ENCODE assay signal across 8 mouse cellular contexts in the genomic region with DNA sequence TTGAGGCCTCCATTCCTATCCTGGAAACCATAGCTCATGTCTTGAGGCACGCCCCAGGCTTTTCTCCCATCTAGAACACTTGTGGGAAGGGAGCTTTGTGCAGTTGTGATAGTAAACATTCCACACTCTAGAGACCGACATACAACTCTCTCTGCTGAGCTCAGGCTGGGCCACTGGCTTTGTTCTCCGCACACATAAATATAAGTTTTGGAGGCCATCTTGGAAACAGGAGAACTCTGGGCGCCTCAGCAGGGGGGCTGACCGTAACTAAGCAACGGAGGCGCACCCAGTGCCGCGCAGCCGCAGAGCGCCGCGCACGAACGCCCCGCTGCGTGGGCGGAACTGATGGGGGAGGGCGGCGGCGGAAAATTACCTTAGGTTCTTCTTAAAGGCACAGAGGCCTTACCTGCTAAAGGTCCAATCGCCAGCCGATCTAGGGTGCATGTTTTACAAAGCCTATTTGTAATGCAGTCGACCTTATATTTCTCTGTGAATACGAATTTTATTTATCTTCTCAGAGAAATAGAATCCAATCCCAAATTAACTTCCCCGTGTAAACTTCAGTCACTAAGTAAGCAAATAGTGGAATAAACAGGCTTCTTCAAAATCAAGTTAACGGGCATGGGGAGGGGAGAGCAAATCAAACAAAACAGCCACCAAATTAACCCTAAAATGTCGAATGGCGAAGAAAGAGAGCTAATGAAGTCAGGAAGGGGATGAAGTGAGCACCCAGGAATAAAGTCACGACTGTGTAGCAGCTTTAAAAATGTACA.
DNase-seq lines count a peak whose midpoint lies in the region; ATAC-seq and TF ChIP-seq lines count a peak whose summit lies in the region.

No protein-coding gene starts in this region.

- peaks cover 40% of the 10 kb centered on the region for H3K4me1 ChIP-seq in erythroblast, embryonic 14.5 days (ENCODE audit: control insufficient read depth)
- H3K4me1 ChIP-seq in heart, embryonic 12.5 days (replicated peaks), result peaks cover 7% of the 10 kb centered on the region; the same call in 1 of the 2 replicates
- no peaks in the 10 kb centered on the region for H3K4me1 ChIP-seq in kidney, postnatal 0 days (replicated peaks; ENCODE audit: insufficient read depth, low read length)
- H3K4me1 ChIP-seq in liver, embryonic 13.5 days (replicated peaks), result peaks cover 44% of the 10 kb centered on the region
- H3K4me1 ChIP-seq in stomach, embryonic 14.5 days (ENCODE audit: control insufficient read depth, insufficient read depth, low read length), result peaks cover 6% of the 10 kb centered on the region

- DNase-seq in brain, embryonic 18.5 days (ENCODE audit: low read depth, low spot score), result peak; percentile 90
- DNase-seq in kidney, postnatal 0 days (ENCODE audit: low spot score), result peak; percentile 98
- DNase-seq in liver, embryonic 13.5 days, result peak; percentile 89
- DNase-seq in natural killer cell, adult 2 months (ENCODE audit: low spot score in 2 of 2), result peak; percentile 93 to 96

- WGBS in heart, embryonic 12.5 days, result 4% methylated on average over 30 of the region's 30 CpGs
- 2% methylated on average over 30 of the region's 30 CpGs for WGBS in kidney, postnatal 0 days
- 3% methylated on average over 30 of the region's 30 CpGs for WGBS in liver, embryonic 13.5 days (ENCODE audit: insufficient replicate concordance)
- WGBS in stomach, embryonic 14.5 days, result 2% methylated on average over 30 of the region's 30 CpGs

- no peaks in the 10 kb centered on the region for H3K36me3 ChIP-seq in erythroblast, embryonic 14.5 days (ENCODE audit: control insufficient read depth)
- no peaks in the 10 kb centered on the region for H3K36me3 ChIP-seq in heart, embryonic 12.5 days
- no peaks in the 10 kb centered on the region for H3K36me3 ChIP-seq in kidney, postnatal 0 days (ENCODE audit: insufficient read depth, low read length)
- H3K36me3 ChIP-seq in liver, embryonic 13.5 days, result no peaks in the 10 kb centered on the region
- H3K36me3 ChIP-seq in stomach, embryonic 14.5 days (ENCODE audit: control insufficient read depth, insufficient read depth, low read length), result no peaks in the 10 kb centered on the region

- TF ChIP-seq CTCF in kidney, postnatal 0 days (IDR thresholded peaks at IDR 0.05; ENCODE audit: low read depth), result no peak

- H3K4me2 ChIP-seq in heart, embryonic 12.5 days, result peak overlapping the region; percentile 74
- peak overlapping the region; percentile 69 for H3K4me2 ChIP-seq in kidney, postnatal 0 days (ENCODE audit: low read length)
- peak overlapping the region; percentile 81 for H3K4me2 ChIP-seq in liver, embryonic 13.5 days
- peak overlapping the region; percentile 48 for H3K4me2 ChIP-seq in stomach, embryonic 14.5 days (replicated peaks; ENCODE audit: low read depth, low read length)

- peak overlapping the region; percentile 72 for H3K9ac ChIP-seq in heart, embryonic 12.5 days
- peak overlapping the region; percentile 63 for H3K9ac ChIP-seq in kidney, postnatal 0 days (ENCODE audit: low read depth, low read length)
- peak overlapping the region; percentile 71 for H3K9ac ChIP-seq in liver, embryonic 13.5 days
- H3K9ac ChIP-seq in stomach, embryonic 14.5 days (replicated peaks; ENCODE audit: low read depth, low read length), result peak overlapping the region; percentile 34

- no peaks in the 10 kb centered on the region for H3K9me3 ChIP-seq in erythroblast, embryonic 14.5 days (ENCODE audit: control insufficient read depth, low read length)
- H3K9me3 ChIP-seq in heart, embryonic 12.5 days (replicated peaks), result no peaks in the 10 kb centered on the region
- H3K9me3 ChIP-seq in kidney, postnatal 0 days (replicated peaks; ENCODE audit: low read length), result no peaks in the 10 kb centered on the region
- no peaks in the 10 kb centered on the region for H3K9me3 ChIP-seq in liver, embryonic 13.5 days (replicated peaks)
- H3K9me3 ChIP-seq in stomach, embryonic 14.5 days (ENCODE audit: control insufficient read depth, low read depth, low read length), result no peaks in the 10 kb centered on the region

- peak overlapping the region; percentile 89 for H3K27ac ChIP-seq in heart, embryonic 12.5 days (ENCODE audit: poor library complexity, severe bottlenecking)
- H3K27ac ChIP-seq in kidney, postnatal 0 days, result peak overlapping the region; percentile 78
- H3K27ac ChIP-seq in liver, embryonic 13.5 days, result peak overlapping the region; percentile 82
- peak overlapping the region; percentile 91 for H3K27ac ChIP-seq in stomach, embryonic 14.5 days (ENCODE audit: low read length)

- H3K4me3 ChIP-seq in erythroblast, embryonic 14.5 days (replicated peaks), result peak overlapping the region; percentile 65
- peak overlapping the region; percentile 39 for H3K4me3 ChIP-seq in heart, embryonic 12.5 days
- H3K4me3 ChIP-seq in kidney, postnatal 0 days (replicated peaks; ENCODE audit: low read depth, low read length), result peak overlapping the region; percentile 31
- H3K4me3 ChIP-seq in liver, embryonic 13.5 days (replicated peaks), result peak overlapping the region; percentile 58
- H3K4me3 ChIP-seq in stomach, embryonic 14.5 days (ENCODE audit: low read depth, low read length), result peak overlapping the region; percentile 31

- no peaks in the 10 kb centered on the region for H3K27me3 ChIP-seq in erythroblast, embryonic 14.5 days (ENCODE audit: control insufficient read depth)
- no peaks in the 10 kb centered on the region for H3K27me3 ChIP-seq in heart, embryonic 12.5 days (replicated peaks)
- no peaks in the 10 kb centered on the region for H3K27me3 ChIP-seq in kidney, postnatal 0 days (ENCODE audit: insufficient read depth, low read length)
- H3K27me3 ChIP-seq in liver, embryonic 13.5 days, result no peaks in the 10 kb centered on the region
- H3K27me3 ChIP-seq in stomach, embryonic 14.5 days (ENCODE audit: control insufficient read depth, insufficient read depth, low read length), result no peaks in the 10 kb centered on the region

- ATAC-seq in CD4-positive, CD25-positive, alpha-beta regulatory T cell, adult 4 months, result peak; percentile 87
- ATAC-seq in heart, embryonic 12.5 days (ENCODE audit: insufficient number of reproducible peaks, low FRiP score), result peak; percentile 96
- ATAC-seq in kidney, postnatal 0 days (replicated peaks; ENCODE audit: low FRiP score, low read depth), result peak; percentile 94
- peak; percentile 95 for ATAC-seq in liver, embryonic 13.5 days (ENCODE audit: low read depth)
- ATAC-seq in stomach, embryonic 14.5 days (ENCODE audit: insufficient number of reproducible peaks, insufficient read depth, low FRiP score, low read depth), result peak; percentile 96

Comparison
In these comparisons a context has a peak if more than half of its experiments do, and no peak if none do; other contexts are left out.
1. Peak in every context shown above with its lines: DNase-seq, ATAC-seq, H3K4me3 ChIP-seq and H3K27ac ChIP-seq.